Mouse (Mus musculus) stomach, postnatal 0 days (tissue): ENCODE results near the gene P2ry6.

Experiments used
- CTCF ChIP-seq: IDR thresholded peaks from 2 replicates; pipeline ENCODE4 v1.5.1; 2016; ENCODE audit warnings: antibody characterized with exemption, low read depth, mild to moderate bottlenecking, moderate library complexity
- EP300 ChIP-seq: optimal IDR thresholded peaks from 2 replicates; pipeline ENCODE3; 2016; ENCODE audit warnings: antibody characterized with exemption

- no peak for TF ChIP-seq CTCF
- TF ChIP-seq EP300, result no peak
Measured at GRCm38 (mm10) chr7:100915204-100915603, 59.2 kb downstream of the P2ry6 start.
